Mouse (Mus musculus) kidney, postnatal 0 days (tissue): ENCODE measurements around the gene Ccdc12. TPM values are rescaled to one million over a fixed set of nuclear protein-coding genes. Genes with fewer than 3 reads are reported as not detected.

Experiments
- ATAC-seq: fragments of 200-750 bp; cut with Nextera tagmentation; replicated peaks from 2 replicates; pipeline ENCODE4 v1.8.0; 2017; ENCODE audit warnings: low read depth, moderate number of reproducible peaks, moderate TSS enrichment, moderate library complexity; ENCODE audit not compliant: low FRiP score
- DNase-seq: peaks from one replicate; pipeline ENCODE4 v3.0.0-alpha.2; 2016; ENCODE audit warnings: low spot score
- H3K27ac ChIP-seq: fragments of 300-500 bp; sonication (generic); 2 replicates; pipeline ENCODE4 v1.5.1; 2014; ENCODE audit warnings: mild to moderate bottlenecking
- H3K27me3 ChIP-seq: fragments of 300-500 bp; sonication (generic); 2 replicates; pipeline ENCODE4 v1.6.1; 2014; ENCODE audit warnings: low read length, mixed read lengths; ENCODE audit not compliant: insufficient read depth
- H3K36me3 ChIP-seq: fragments of 300-500 bp; sonication (generic); 2 replicates; pipeline ENCODE4 v1.6.1; 2014; ENCODE audit warnings: low read length, mixed read lengths; ENCODE audit not compliant: insufficient read depth
- H3K4me1 ChIP-seq: fragments of 300-500 bp; sonication (generic); replicated peaks from 2 replicates; pipeline ENCODE4 v1.6.1; 2014; ENCODE audit warnings: antibody characterized with exemption, low read length, mixed read lengths; ENCODE audit not compliant: insufficient read depth
- H3K4me2 ChIP-seq: fragments of 300-500 bp; sonication (generic); 2 replicates; pipeline ENCODE4 v1.6.1; 2014; ENCODE audit warnings: mild to moderate bottlenecking, low read length, moderate library complexity, mixed read lengths
- H3K4me3 ChIP-seq: fragments of 300-500 bp; sonication (generic); replicated peaks from 2 replicates; pipeline ENCODE4 v1.5.1; 2014; ENCODE audit warnings: low read depth, low read length
- H3K9ac ChIP-seq: fragments of 300-500 bp; sonication (generic); 2 replicates; pipeline ENCODE4 v1.6.1; 2014; ENCODE audit warnings: low read depth, low read length
- H3K9me3 ChIP-seq: fragments of 300-500 bp; sonication (generic); replicated peaks from 2 replicates; pipeline ENCODE4 v1.6.1; 2016; ENCODE audit warnings: low read length, inconsistent platforms, mixed read lengths
- CTCF ChIP-seq: IDR thresholded peaks from 2 replicates; pipeline ENCODE4 v1.5.1; 2016; ENCODE audit warnings: antibody characterized with exemption, low read depth, mild to moderate bottlenecking, moderate library complexity
- WGBS: fragments of 180-500 bp; shearing (Covaris S2); extraction: QIAGEN DNeasy Blood & Tissue Kit; methylation state at CpG from one replicate; pipeline ENCODE4 v1.1.7; 2014; 5-methylcytosine and 5-hydroxymethylcytosine counted together
- polyA plus RNA-seq: library from polyadenylated mRNA; unstranded; fragments of >200 nt; fragmentation: Nextera tagmentation; extraction: Ambion mirVana; gene quantifications from 2 replicates; pipeline ENCODE4 v1.2.1, GENCODE M21; 2015

Gene Ccdc12
- polyA plus RNA-seq, 1 experiment from 2014 or later, result 154 TPM

GRCm38 (mm10) chr9:110667219-110667836, 11.0 kb downstream of the Ccdc12 start:
- no peak overlapping the region for H3K4me3 ChIP-seq
- DNase-seq, result no peak
- 30% methylated on average over 4 of the region's 4 CpGs for WGBS
- no peaks in the 10 kb centered on the region for H3K36me3 ChIP-seq
- ATAC-seq, result peak; percentile 50; the same call in 1 of the 2 replicates
- H3K9ac ChIP-seq, result no peak overlapping the region
- H3K9me3 ChIP-seq, result no peaks in the 10 kb centered on the region
- H3K4me2 ChIP-seq, result no peak overlapping the region
- H3K27ac ChIP-seq, result peak overlapping the region; percentile 77; the same call in 1 of the 2 replicates
- TF ChIP-seq CTCF, result no peak
- no peaks in the 10 kb centered on the region for H3K27me3 ChIP-seq
- peaks cover 18% of the 10 kb centered on the region for H3K4me1 ChIP-seq

GRCm38 (mm10) chr9:110668601-110669293, 12.4 kb downstream of the Ccdc12 start:
- no peak for TF ChIP-seq CTCF
- Histone ChIP-seq H3K9me3 (no peaks in the 10 kb centered on the region), H3K4me2 (no peak overlapping the region), H3K36me3 (no peaks in the 10 kb centered on the region), H3K27me3 (no peaks in the 10 kb centered on the region), H3K27ac (no peak overlapping the region), H3K4me3 (no peak overlapping the region), H3K9ac (no peak overlapping the region), H3K4me1 (peaks cover 18% of the 10 kb centered on the region)
- WGBS, result 85% methylated on average over 6 of the region's 6 CpGs
- DNase-seq (no peak), ATAC-seq (no peak)

GRCm38 (mm10) chr9:110669785-110670184, 13.5 kb downstream of the Ccdc12 start:
- H3K27ac ChIP-seq, result no peak overlapping the region
- 67% methylated on average over 5 of the region's 5 CpGs for WGBS
- no peak overlapping the region for H3K4me2 ChIP-seq
- no peaks in the 10 kb centered on the region for H3K9me3 ChIP-seq
- ATAC-seq (no peak), DNase-seq (no peak)
- no peak overlapping the region for H3K4me3 ChIP-seq
- H3K9ac ChIP-seq, result no peak overlapping the region
- no peak for TF ChIP-seq CTCF
- H3K27me3 ChIP-seq, result no peaks in the 10 kb centered on the region
- H3K4me1 ChIP-seq, result peaks cover 18% of the 10 kb centered on the region
- no peaks in the 10 kb centered on the region for H3K36me3 ChIP-seq

- no peak overlapping the region for H3K4me3 ChIP-seq
- H3K4me2 ChIP-seq, result no peak overlapping the region
- H3K9me3 ChIP-seq, result no peaks in the 10 kb centered on the region
- peaks cover 16% of the 10 kb centered on the region; the same call in 1 of the 2 replicates for H3K4me1 ChIP-seq
- H3K36me3 ChIP-seq, result no peaks in the 10 kb centered on the region
- 62% methylated on average over 7 of the region's 7 CpGs for WGBS
- DNase-seq (no peak), ATAC-seq (peak; percentile 58)
- H3K27ac ChIP-seq, result peak overlapping the region; percentile 57; the same call in 1 of the 2 replicates
- TF ChIP-seq CTCF, result peak; percentile 71
- no peaks in the 10 kb centered on the region for H3K27me3 ChIP-seq
- no peak overlapping the region for H3K9ac ChIP-seq
Measured at GRCm38 (mm10) chr9:110672462-110673106, 16.3 kb downstream of the Ccdc12 start.

- H3K4me2 ChIP-seq, result no peak overlapping the region; the same call in 1 of the 2 replicates
Measured at GRCm38 (mm10) chr9:110673107-110673752, 16.9 kb downstream of the Ccdc12 start.

GRCm38 (mm10) chr9:110676492-110676911, 20.2 kb downstream of the Ccdc12 start:
- no peak for ATAC-seq

More at GRCm38 (mm10) chr9:110673107-110673752, 16.9 kb downstream of the Ccdc12 start:
- Histone ChIP-seq H3K4me3 (no peak overlapping the region), H3K27me3 (no peaks in the 10 kb centered on the region), H3K36me3 (no peaks in the 10 kb centered on the region), H3K9ac (no peak overlapping the region), H3K9me3 (no peaks in the 10 kb centered on the region), H3K4me1 (peaks cover 14% of the 10 kb centered on the region; the same call in 1 of the 2 replicates), H3K27ac (peak overlapping the region; percentile 57; the same call in 1 of the 2 replicates)
- no peak for TF ChIP-seq CTCF
- ATAC-seq (peak; percentile 15; the same call in 1 of the 2 replicates), DNase-seq (no peak)
- WGBS, result 57% methylated on average over 10 of the region's 10 CpGs

More at GRCm38 (mm10) chr9:110676492-110676911, 20.2 kb downstream of the Ccdc12 start:
- Histone ChIP-seq H3K27me3 (no peaks in the 10 kb centered on the region), H3K9ac (no peak overlapping the region), H3K36me3 (no peaks in the 10 kb centered on the region), H3K4me2 (no peak overlapping the region), H3K4me1 (peaks cover 16% of the 10 kb centered on the region), H3K9me3 (no peaks in the 10 kb centered on the region), H3K4me3 (no peak overlapping the region), H3K27ac (peak overlapping the region; percentile 39; the same call in 1 of the 2 replicates)
- WGBS, result 72% methylated on average over 8 of the region's 8 CpGs
- DNase-seq, result no peak
- no peak for TF ChIP-seq CTCF
